Mouse (Mus musculus) heart, adult 2 months (tissue): ENCODE results near the gene 4833439L19Rik.

Experiments
- CTCF ChIP-seq: fragments of 200-600 bp; IDR thresholded peaks from 2 replicates; pipeline ENCODE4 v1.8.1; 2022; ENCODE audit warnings: antibody characterized with exemption, mild to moderate bottlenecking, moderate library complexity
- EP300 ChIP-seq: fragments of 200-500 bp; IDR thresholded peaks from 2 replicates; pipeline ENCODE4 v1.6.1; 2011; ENCODE audit warnings: low read depth, low read length, control low read depth; ENCODE audit not compliant: insufficient read depth
- POLR2A ChIP-seq: fragments of 200-500 bp; IDR thresholded peaks from 2 replicates; pipeline ENCODE4 v1.6.1; 2011; ENCODE audit warnings: mild to moderate bottlenecking, low read depth, low read length, control low read depth; ENCODE audit not compliant: insufficient read depth

DNA sequence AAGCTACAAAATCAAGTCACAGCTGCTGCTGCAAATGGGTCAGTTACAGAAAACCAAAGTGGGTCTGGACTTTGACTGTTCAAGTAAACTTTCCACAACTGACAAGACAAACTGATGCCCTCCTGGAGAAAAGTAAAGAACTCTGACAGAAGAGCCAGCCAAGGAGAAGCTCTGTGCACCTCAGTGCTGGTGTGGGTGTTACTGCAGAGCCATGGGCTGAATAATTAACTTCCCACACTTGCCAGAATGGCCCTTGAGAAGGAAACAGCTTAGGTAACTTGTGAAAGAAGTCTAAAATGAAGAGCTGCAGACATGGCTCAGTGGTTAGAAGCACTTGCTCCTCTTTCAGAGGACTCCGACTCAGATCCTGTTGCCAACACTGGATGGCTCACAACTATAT lies 7.6 kb downstream of the 4833439L19Rik start:
- TF ChIP-seq EP300 (no peak), POLR2A (no peak), CTCF (no peak)
